Mouse (Mus musculus): ENCODE data around the gene Acad10.

Gene Acad10

DNA sequence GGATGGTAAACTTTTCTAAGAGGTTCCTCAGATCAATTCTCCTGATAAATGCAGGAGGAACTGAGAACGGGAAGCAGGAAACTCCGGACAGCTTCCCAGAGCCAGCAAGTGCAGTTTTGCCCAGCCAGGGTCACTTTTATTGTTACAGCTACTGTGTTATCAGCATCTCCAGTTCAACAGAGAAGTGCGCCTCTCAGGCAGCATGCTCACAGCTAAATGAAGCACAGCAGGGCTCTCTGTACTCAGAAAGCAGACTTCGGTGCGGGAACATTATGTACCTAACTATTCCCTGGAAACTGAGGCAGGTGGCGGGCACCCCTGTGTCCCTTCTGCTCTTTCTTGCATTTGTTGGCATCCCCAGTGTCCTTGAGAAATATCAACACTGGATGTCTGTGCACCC lies 64.1 kb downstream of the Acad10 start:
- DNase-seq (ENCODE audit: low spot score), result no peak

DNA sequence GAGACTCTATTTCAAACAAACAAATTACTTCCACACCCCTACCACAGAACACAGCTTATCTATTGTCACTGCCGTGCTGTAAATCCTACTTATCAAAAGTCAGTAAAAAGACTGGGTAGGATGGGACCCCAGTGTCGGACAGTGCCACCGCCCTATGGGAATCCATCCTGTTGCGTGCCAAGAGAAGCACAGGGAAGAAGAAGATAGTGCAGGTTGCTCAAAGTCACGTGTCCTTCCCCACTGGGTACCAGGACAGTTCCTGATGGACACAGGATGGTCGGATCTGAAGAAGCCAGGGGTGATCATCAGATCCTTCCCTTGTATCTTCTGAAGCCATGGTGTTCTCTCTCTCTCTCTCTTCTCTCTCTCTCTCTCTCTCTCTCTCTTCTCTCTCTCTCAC lies 64.6 kb downstream of the Acad10 start:
- no peak for DNase-seq (ENCODE audit: low spot score)

DNA sequence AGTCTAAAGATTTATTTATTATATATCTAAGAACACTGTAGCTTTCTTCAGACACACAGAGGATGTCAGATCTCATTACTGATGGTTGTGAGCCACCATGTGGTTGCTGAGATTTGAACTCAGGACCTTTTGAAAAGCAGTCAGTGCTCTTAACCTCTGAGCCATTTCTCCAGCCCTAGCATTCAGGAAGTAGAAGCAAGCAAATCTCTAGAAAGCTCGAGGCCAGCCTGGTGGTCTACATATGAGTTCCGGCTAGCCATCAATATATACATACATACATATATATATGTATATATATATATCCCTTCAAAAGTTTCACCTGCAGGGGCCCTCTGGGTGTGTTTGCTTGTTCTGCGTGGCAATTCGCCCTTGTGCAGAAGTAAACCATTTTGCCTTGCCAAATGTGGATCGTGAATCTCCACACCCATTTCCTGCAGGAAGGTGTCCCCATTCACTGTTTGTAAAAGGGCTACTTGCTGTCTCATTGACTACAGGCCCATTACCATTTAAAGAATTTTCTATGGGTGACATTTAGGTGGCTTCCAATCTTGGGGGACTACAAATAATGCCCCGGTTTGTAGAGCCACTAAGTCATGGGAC lies 65.5 kb downstream of the Acad10 start:
- DNase-seq (ENCODE audit: low spot score), result no peak

DNA sequence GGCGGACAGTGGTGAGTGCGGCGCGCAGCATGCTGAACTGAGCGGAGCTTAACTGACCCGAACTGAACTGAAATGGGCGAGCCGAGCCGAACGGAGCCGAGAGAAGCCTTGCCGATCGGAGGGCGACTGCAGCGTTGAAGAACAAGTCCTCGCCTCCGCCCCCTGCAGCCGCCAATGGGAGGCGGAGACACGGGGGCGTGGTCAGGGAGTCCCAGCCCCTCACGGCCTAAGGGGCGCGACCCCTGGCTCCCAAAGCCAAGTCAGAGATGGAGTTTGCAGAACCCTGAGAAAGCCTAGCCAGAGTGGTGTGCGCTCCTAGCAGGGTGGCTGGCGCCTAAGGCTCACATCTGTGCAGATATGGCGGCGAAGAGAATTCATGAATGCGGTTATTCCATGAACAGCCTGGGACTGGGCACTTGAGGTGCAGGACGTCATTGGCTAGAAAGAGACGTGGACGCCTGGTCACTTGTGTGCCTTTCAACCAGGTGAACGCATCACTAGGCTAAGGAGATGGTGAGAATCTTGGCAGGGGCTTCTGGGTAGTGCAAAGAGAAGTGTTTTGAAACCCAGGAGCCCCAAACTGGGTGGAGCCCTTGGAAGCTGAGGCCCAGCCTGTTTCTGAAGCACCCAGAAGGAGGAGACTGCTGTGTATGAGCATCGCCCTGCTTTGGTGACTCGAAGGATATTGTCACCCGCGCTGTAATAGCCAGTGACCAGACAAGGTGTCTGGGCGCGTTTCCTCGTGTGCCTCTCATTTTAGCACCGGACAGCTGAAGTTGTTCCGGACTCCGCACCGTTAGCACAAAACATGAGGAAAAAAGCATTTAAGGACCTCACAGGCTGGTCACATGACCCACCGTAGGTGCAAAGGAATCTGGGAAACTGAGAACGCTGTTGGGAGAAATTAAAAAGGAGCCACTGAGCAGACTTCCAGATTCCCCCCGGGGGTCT lies 66.6 kb downstream of the Acad10 start, which contains the start of gene Aldh2:
Aldh2 (minus strand) TSS at position 374 of the 951 bp plus-strand sequence.
- peak; percentile 88 for DNase-seq (ENCODE audit: low spot score)

DNA sequence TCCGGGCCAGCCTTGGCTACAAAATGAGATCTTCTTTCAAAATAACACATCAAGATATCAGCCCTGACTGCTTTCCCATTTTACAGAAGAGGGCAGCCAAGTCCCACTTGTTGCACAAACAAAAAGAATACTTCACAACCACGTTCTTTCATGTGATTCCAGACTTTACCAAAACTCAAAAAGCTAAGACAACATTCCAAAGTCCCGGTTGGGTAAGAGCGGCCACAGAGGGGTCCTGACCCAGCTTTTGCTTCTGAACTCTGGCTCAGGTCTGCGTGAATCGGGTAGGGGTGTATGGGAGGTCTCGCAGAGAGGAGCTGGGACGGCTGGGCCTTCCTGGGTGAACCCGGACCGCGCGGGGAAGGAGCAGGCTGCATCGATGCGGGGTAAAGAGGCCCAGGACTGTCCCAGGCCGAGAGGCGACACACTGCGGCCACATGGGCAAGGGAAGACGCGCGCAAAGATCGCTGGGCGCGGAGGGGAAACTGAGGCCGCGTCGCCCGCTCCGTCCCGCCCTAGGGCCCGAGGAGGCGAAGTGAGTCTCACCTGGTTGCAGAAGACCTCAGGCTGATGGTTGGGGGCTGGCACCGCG lies 67.4 kb downstream of the Acad10 start:
- no peak for DNase-seq (ENCODE audit: low spot score)

DNA sequence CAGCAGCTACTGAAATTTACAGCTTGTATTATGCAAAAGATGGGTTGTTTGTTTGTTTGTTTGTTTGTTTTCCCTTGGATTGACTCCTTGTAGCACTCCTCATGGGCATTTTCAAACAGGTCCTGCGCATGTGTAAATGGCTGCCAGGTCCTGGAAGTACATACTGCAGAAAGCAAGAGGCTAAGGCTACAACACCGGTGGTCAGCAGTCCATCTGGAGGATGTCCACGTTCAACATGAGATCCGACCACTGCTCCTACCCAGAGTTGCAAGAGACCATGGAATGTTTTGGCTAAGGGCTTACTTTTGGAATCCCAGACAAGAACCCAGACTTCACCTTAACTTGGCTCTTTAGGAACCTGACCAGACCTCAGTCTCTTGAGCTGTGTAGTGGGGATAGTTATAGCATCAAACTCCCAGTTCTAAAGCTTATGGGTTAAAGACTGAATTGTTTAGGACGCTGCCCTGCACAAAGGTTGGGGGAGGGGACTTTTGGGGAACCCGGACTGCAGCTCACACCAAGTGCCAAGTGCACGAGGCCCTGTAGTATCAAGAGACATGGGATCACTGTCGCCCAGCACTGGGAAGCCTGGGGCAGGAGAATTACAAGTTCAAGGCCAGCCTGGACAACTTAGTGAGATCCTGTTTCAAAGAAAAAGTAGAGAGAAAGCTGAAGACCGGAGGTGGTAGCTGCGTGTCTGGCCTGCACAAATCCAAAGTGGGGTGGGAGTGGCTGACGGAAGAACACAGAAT lies 68.1 kb downstream of the Acad10 start:
- no peak for DNase-seq (ENCODE audit: low spot score)

DNA sequence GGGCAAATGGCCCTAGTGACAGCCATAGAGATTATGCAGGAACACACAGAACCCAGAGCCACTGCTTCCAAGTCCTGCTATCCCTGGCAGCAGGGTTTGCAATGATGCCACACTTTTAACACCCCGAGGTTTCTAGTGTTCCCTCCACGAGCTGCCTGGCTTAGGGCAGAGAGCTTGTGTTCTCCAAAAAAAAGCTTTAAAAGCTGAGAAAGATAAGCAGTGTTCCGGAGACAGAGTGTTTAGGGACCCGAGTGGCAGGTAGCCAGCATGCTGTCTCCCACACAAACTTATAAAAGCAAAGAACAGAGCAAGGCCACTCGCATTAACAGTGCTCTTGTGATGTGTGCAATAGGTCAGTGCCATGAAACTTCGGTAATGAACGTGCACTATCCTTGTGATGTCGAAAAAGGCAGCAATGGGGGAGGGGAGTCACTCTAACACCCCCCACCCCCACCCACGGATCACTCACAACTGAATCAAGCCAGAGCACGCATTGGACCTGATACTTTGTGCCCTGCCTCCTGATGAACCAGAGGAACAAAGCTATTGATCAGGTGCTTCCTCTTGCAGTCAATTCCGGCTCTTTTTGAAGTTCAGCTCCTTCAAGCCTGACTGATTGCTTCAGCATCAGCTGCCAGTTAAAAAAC lies 68.8 kb downstream of the Acad10 start:
- peak; percentile 43 for DNase-seq (ENCODE audit: low spot score)

DNA sequence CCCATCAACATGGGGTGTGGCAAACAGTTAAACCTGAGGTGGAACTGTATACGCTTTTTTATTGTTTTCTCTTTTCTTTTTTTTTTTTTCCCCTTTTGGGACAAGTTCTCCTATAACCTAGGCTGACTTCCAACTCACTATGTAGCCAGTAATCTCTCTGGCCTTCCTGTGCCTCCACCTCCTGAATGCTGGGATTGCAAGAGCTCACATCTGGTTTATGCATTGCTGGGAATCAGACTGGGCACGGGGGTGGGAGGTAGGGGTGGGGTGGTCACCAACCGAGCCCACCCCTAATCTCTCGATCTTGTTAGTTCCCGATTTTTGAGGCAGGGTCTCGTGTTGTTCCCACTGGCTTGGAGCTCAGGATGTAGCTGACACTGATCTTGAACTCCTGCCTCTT lies 70.4 kb downstream of the Acad10 start:
- no peak for DNase-seq (ENCODE audit: low spot score)

DNA sequence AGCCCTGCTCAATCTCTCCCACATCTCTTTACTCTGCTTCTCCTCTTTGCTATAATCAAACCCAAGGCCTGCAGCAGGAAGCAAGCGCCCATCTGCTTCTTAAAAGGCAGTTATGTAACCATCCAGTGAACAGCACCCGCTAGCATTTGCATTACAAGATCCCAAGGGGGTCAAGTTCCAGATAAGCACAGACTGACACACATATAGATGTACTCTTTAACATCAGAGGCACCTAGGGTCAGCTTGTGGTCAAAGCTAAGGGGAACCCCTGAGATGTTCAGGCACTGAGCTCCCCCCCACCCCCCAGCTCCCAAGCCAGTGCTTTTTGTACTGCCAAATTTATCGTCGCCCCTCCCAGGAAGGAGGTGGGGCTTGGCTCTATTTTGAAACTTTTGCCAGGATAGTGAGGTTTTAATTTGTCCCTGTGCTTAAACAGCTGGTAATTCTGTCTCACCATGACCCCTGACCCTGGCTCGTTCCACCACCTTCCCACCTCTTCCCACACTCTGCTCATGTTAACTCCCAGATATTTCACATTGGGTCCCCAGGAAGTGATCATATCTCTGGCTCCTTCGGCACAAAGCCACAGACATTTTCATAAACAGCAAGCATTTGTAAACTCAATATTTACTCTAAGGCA lies 73.8 kb downstream of the Acad10 start:
- peak; percentile 28 for DNase-seq (ENCODE audit: low spot score)

DNA sequence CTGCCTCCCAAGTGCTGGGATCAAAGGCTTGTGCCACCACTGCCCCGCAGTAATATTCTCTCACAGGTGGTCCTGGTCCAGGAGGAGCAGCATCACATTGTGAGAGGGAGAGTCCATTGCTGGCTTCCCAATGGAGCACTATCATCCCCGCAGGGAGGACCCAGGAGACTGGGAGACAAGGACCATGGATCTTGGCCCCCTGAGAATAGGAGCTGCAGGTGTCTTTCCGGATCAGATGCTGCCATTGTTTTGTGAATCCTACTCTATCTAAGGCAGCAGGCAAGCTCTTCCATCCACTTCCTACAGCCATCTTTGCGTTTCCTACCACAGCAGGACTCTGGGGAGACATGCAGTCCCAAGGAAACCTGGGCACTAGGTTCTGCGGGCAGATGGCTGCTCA lies 74.6 kb downstream of the Acad10 start:
- DNase-seq (ENCODE audit: low spot score), result no peak

DNA sequence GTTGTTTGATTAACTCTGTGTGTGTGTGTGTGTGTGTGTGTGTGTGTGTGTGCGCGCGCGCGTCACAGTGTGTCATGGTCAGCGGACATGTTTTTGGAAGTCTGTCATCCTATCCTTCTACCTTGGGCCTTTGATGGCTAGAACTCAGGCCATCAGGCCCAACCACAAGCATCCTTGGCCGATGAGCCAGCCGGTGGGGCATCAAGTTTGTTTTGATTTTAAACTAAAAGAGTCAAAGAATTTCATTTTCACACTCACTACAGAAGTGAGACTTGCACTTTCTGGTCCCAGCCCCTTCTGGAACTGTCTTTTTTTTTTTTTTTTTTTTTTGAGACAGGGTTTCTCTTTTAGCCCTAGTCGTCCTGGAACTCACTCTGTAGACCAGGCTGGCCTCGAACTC lies 75.3 kb downstream of the Acad10 start:
- no peak for DNase-seq (ENCODE audit: low spot score)

DNA sequence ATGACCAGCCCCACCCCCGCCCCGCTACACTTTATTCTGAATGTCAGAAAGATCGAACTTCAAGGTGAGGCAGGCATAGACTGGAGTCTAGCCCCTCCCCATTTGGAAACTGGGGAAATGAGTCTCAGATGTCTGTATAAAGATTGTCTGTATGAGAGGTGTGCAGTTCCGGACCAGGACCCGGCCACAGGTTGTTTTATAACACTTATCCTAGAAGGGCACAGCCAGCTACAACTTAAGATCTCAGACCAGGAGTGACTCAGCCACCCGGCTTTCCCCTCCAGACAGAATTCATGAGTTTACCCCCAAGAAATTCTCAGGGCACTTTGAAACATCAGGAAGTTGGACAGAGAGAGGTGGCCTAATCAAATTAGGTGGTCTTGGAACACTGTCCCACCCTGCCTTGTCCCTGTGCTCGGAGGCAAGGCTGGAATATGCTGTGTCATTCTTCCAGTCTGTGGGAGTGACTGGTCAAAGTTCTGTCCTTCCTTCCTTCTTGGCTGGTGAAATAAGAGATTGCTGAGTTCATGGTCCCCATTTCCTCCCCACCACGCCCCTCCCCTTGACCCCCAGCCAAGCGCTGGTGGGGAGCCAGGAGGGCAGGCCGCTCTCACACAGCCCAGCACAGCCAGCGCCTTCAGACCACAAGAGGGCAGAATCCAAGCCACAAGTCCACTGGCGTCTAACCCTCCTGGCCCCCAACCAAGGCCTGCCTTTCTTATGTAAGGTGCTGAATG lies 76.4 kb downstream of the Acad10 start:
- peak; percentile 91 for DNase-seq (ENCODE audit: low spot score)

DNA sequence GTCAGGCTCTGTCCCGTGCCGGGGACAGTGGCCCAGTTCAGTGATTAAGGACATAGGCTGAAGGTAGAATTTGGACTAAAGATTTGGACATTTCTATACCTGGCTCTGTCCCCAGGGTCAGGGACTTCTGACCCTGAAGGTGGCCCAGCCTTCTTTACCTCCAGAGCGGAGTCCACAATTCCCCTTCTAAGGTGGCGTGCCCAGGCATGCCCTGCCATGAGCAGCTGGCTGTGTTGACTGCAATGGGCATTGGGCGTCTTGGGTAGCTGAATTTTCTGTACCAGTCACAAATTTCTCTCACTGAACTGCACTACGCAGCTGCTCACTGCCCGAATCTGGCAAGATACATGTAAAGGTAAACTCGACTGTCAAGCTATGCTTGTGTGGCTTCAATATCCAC lies 78.4 kb downstream of the Acad10 start:
- DNase-seq (ENCODE audit: low spot score), result no peak

DNA sequence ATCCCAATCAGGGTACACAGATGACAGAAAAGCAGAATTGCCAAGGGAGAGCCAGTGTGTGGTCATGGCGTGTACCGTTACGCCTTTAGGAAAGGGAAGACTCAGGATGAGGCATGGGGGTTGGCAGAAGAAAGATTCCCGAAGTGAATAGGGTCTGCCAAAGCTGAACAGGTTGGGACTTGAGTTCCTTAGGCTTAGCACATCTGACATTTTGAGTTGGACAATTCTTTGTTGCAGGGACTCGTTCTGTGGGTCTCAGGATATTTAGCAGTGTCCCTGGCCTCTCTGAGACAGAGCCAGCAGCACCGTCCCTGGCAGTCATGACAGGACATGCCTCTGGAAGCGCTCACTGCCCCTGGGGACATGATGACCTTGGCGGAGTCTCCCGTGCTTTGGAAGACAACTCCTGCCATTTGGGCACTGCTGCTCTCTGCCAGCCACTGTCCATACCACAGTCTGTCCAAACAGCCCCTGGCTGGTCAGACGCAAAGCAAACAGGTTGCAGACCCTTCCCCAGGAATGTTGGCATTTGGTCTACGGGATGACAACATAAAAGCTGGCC lies 83.3 kb downstream of the Acad10 start:
- peak; percentile 34 for DNase-seq (ENCODE audit: low spot score)

DNA sequence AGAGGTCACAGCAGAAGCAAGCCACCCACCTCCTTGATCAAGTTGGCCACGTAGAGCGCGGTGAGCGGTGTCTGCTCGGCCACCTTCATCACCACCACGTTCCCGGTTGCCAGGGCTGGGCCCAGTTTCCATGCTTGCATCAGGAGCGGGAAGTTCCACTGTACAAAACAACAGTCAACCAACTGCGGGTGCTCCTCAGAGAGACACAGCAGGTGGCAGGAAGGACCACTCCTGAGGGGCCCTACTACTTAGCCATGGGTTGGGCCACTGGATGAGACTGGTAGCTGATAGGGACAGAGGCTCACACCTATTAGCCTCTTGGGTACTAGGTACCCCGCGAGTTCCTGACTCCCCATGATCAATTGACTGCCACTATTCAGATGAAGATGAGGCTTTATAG lies 84.4 kb downstream of the Acad10 start:
- DNase-seq (ENCODE audit: low spot score), result no peak

DNA sequence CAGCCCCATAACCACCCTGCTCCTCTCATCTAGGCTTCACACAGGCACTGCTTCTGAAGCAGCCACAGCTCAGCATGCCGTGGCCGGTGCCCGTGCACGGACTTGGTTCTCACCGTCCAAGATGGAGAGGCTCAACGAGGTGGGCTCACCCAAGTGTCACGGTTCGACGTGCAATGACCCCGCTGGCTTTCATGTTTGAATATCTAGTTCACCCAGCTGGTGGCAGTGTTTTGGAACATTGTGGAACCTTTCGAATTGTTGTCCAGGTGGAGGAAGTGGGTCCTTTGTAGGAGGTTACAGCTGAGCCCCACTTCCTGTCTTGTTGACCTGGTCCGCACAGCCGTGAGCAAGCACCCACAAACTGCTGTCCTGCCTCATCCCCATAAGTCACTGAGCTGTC lies 86.2 kb downstream of the Acad10 start:
- no peak for DNase-seq (ENCODE audit: low spot score)
